Mouse (Mus musculus) liver, adult 2 months (tissue): Measurements from ENCODE around the gene Fam171a1. TPM values are rescaled to one million over a fixed set of nuclear protein-coding genes. Genes with fewer than 3 reads are reported as not detected.

Experiments
- DNase-seq: peaks from one replicate; pipeline ENCODE4 v3.0.0-alpha.2; 2011; ENCODE audit warnings: low read depth, low spot score; ENCODE audit errors: extremely low read depth
- H3K27ac ChIP-seq: fragments of 200-500 bp; replicated peaks from 2 replicates; pipeline ENCODE4 v1.5.1; 2012; ENCODE audit warnings: low read depth, mild to moderate bottlenecking, control low read depth, inconsistent platforms, low read length; ENCODE audit not compliant: insufficient read depth
- H3K27me3 ChIP-seq: fragments of 200-500 bp; 2 replicates; pipeline ENCODE4 v1.6.1; 2012; ENCODE audit warnings: mild to moderate bottlenecking, moderate library complexity, low read length, inconsistent platforms; ENCODE audit not compliant: control insufficient read depth, insufficient read depth
- H3K36me3 ChIP-seq: fragments of 200-500 bp; 2 replicates; pipeline ENCODE4 v1.6.1; 2012; ENCODE audit warnings: low read length, inconsistent platforms; ENCODE audit not compliant: control insufficient read depth, insufficient read depth
- H3K4me1 ChIP-seq: fragments of 200-500 bp; 2 replicates; pipeline ENCODE4 v1.6.1; 2011; ENCODE audit warnings: low read length; ENCODE audit not compliant: control insufficient read depth, insufficient read depth
- H3K4me3 ChIP-seq: fragments of 200-500 bp; 2 replicates; pipeline ENCODE4 v1.5.1; 2011; ENCODE audit warnings: low read depth, mild to moderate bottlenecking, control low read depth, low read length, moderate library complexity; ENCODE audit not compliant: insufficient read depth
- H3K79me2 ChIP-seq: fragments of 200-500 bp; 2 replicates; pipeline ENCODE4 v1.6.1; 2012; ENCODE audit warnings: inconsistent platforms, mild to moderate bottlenecking, low read length, moderate library complexity; ENCODE audit not compliant: control insufficient read depth, insufficient read depth
- H3K9ac ChIP-seq: fragments of 200-500 bp; 2 replicates; pipeline ENCODE4 v1.6.1; 2012; ENCODE audit warnings: low read depth, mild to moderate bottlenecking, control low read depth, inconsistent platforms, low read length
- CTCF ChIP-seq: fragments of 200-500 bp; IDR thresholded peaks from 2 replicates; pipeline ENCODE4 v1.5.1; 2011; ENCODE audit warnings: low read depth, low read length, control low read depth
- POLR2A ChIP-seq: fragments of 200-500 bp; IDR thresholded peaks from 2 replicates; pipeline ENCODE4 v1.6.1; 2011; ENCODE audit warnings: low read length, control low read depth; ENCODE audit not compliant: insufficient read depth; ENCODE audit errors: extremely low read depth
- whole genome bisulfite sequencing: fragments of 180-500 bp; shearing (Covaris S2); methylation state at CpG from one replicate; pipeline ENCODE4 v1.1.7; 2018; 5-methylcytosine and 5-hydroxymethylcytosine counted together
- polyA plus RNA-seq: library from polyadenylated mRNA; depleted of rRNA; stranded (reverse); fragments of >200 nt; gene quantifications from 2 replicates; pipeline ENCODE4 v1.2.3, GENCODE M21; 2012
- total RNA-seq: library from RNA; depleted of rRNA; stranded (reverse); fragments of >200 nt; gene quantifications from 2 replicates; pipeline ENCODE4 v1.2.3, GENCODE M21; 2014

The Fam171a1 gene
- total and polyA plus RNA-seq, 2 experiments = 2.2 to 3.8 TPM

DNA sequence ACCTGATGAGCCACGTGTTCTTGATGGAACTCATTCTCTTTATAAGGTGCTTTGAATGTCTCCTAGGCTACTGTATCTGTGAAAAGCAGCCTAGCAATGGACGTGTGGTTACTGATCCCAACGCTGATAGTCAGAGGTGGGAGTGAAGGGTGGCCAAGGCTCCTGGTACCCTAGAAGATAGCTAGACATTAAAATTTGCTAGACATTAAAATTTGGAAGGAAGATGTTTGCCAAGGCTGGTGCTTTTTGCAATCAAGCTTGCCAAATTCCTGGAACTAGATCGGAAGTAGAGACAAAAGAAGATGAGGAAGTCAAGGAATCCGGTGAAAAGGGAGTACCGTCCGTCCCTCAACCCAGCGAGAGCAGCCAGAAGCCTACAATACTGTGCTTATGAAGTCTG is 34.7 kb downstream of the Fam171a1 start:
- no peak overlapping the region for H3K9ac ChIP-seq
- 81% methylated on average over 8 of the region's 8 CpGs for WGBS
- no peak overlapping the region for H3K27ac ChIP-seq
- H3K79me2 ChIP-seq = peaks cover 3% of the 10 kb centered on the region; the same call in 1 of the 2 replicates
- no peaks in the 10 kb centered on the region for H3K27me3 ChIP-seq
- TF ChIP-seq CTCF (no peak), POLR2A (no peak)
- H3K4me1 ChIP-seq = no peaks in the 10 kb centered on the region
- H3K36me3 ChIP-seq = no peaks in the 10 kb centered on the region
- no peak overlapping the region for H3K4me3 ChIP-seq
- no peak for DNase-seq

DNA sequence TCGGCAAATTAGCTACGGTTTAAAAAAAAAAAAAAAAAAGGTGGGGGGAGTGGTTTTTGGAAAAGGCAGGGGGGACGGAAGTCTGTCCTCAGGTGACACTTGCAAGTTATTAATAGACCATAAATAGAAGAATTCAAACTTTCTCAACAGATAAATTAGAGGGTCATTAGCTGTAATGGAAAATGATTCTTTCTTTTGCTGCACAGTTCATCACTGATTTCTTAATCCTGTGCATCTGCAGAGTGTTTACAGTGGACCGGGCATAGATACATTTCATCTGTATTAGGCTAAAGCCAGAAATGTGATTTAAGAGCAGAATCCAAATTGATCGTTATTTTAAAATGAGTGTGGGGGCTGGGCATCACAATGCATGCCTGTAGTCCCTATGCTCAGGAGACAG is 36.3 kb downstream of the Fam171a1 start:
- H3K9ac ChIP-seq = no peak overlapping the region
- WGBS = 79% methylated on average over 5 of the region's 5 CpGs
- H3K36me3 ChIP-seq = no peaks in the 10 kb centered on the region
- no peak for DNase-seq
- H3K79me2 ChIP-seq = peaks cover 3% of the 10 kb centered on the region; the same call in 1 of the 2 replicates
- H3K27ac ChIP-seq = no peak overlapping the region
- H3K27me3 ChIP-seq = no peaks in the 10 kb centered on the region
- H3K4me1 ChIP-seq = no peaks in the 10 kb centered on the region
- H3K4me3 ChIP-seq = no peak overlapping the region
- TF ChIP-seq POLR2A (no peak), CTCF (no peak)

DNA sequence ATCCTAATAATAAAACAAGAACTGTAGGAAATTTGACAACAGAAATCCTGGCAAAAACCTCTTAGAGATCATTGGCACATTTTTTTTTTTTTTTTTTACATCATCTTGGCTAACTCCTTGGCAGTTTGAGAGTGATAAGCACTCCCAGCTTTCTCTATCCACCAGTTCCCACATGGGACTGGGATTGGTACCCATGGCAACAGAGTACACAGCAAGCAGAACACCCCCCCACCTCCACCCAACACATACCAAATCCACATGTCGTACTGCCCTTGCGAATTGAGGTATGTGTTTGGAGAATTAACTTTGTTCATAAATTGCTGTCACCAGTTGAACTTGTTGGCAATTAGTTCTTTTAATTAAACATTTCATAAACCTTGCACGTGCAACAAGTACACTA is 37.3 kb downstream of the Fam171a1 start:
- 85% methylated on average over 3 of the region's 3 CpGs for WGBS
- H3K27me3 ChIP-seq = no peaks in the 10 kb centered on the region
- no peaks in the 10 kb centered on the region for H3K36me3 ChIP-seq
- H3K9ac ChIP-seq = no peak overlapping the region
- H3K79me2 ChIP-seq = peaks cover 3% of the 10 kb centered on the region; the same call in 1 of the 2 replicates
- H3K27ac ChIP-seq = no peak overlapping the region
- peaks cover 2% of the 10 kb centered on the region; the same call in 1 of the 2 replicates for H3K4me1 ChIP-seq
- no peak overlapping the region for H3K4me3 ChIP-seq
- TF ChIP-seq POLR2A (no peak), CTCF (no peak)
- no peak for DNase-seq

DNA sequence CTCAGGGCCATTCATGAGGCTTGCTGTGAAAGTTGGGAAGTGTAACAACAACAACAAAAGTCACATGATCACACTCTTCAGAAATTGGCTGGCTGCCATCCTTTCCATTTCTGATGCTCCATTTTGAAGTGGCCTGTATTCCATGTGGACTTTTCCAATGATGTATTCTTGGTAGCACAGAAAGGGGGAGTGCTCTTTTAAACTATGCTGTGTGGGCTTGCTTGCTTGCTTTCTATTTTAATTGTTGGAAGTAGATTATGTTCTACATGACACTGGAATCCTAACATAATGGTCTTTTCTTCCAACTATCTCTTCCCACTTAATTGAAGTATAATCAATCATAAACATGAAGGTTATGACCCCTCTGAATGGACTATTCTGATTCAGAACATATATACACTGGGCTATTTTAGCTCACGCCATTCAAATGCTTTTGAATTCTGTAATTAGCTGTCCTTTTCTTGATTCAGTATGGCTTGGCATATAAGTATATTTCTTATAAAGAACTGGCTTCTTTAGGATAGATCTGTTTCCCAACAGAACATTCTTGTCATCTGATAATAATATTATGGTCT is 40.2 kb downstream of the Fam171a1 start:
- H3K27me3 ChIP-seq = no peaks in the 10 kb centered on the region
- DNase-seq = no peak
- H3K9ac ChIP-seq = no peak overlapping the region
- TF ChIP-seq CTCF = no peak
- TF ChIP-seq POLR2A = no peak
- H3K79me2 ChIP-seq = peaks cover 3% of the 10 kb centered on the region; the same call in 1 of the 2 replicates
- no peaks in the 10 kb centered on the region for H3K36me3 ChIP-seq
- no peak overlapping the region for H3K27ac ChIP-seq
- peaks cover 2% of the 10 kb centered on the region; the same call in 1 of the 2 replicates for H3K4me1 ChIP-seq
- H3K4me3 ChIP-seq = no peak overlapping the region
- WGBS = 96% methylated on average over 1 of the region's 1 CpGs

DNA sequence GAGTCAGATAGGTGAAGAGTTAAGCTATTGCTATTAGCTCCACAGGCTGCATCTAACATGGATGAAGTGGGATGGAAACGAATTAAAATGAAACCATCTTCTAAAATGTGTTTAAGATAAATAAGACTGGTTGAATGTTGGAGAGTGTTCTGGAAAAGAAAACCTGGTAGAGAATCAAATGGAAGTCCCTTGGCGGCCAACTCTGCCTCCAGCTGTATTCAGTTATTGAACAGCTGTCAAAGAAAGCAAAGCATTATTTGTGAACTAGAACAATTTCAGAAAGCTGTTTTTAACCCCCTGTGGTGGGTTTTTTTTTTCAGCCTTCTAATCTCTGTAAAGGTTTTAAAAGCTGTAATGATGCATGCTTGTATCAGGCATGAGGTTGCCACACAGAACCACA is 41.0 kb downstream of the Fam171a1 start:
- WGBS = 81% methylated on average over 2 of the region's 2 CpGs
- H3K79me2 ChIP-seq = peaks cover 2% of the 10 kb centered on the region; the same call in 1 of the 2 replicates

DNA sequence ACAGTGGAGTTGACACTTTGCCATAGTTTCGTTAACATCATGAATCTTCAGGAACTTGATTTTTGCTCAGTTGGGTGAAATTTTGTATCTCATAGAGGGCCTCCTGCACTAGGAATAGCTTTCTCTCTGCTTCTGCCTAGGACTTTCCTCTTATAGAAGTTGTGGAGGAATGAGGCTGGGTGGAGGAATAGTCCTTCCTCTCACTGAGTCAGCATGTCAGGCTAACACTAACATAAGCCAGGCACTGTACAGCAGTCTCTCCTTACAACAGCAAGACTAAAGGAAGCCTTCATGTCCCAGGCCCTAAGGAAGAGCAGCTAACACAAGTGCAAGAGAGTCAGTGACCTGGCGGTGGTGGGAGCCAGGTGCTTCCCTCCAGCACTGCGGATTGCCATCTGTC is 43.0 kb downstream of the Fam171a1 start:
- H3K79me2 ChIP-seq = peaks cover 2% of the 10 kb centered on the region; the same call in 1 of the 2 replicates
- H3K4me1 ChIP-seq = peaks cover 2% of the 10 kb centered on the region; the same call in 1 of the 2 replicates
- H3K4me3 ChIP-seq = no peak overlapping the region
- DNase-seq = no peak
- H3K27ac ChIP-seq = no peak overlapping the region
- 88% methylated on average over 3 of the region's 3 CpGs for WGBS
- no peak for TF ChIP-seq POLR2A
- no peak for TF ChIP-seq CTCF
- no peaks in the 10 kb centered on the region for H3K27me3 ChIP-seq
- no peaks in the 10 kb centered on the region for H3K36me3 ChIP-seq
- no peak overlapping the region for H3K9ac ChIP-seq

More for the DNA sequence above, 41.0 kb downstream of the Fam171a1 start:
- Histone ChIP-seq H3K4me1 (peaks cover 2% of the 10 kb centered on the region; the same call in 1 of the 2 replicates), H3K4me3 (no peak overlapping the region), H3K27ac (no peak overlapping the region), H3K36me3 (no peaks in the 10 kb centered on the region), H3K9ac (no peak overlapping the region), H3K27me3 (no peaks in the 10 kb centered on the region)
- DNase-seq = no peak
- TF ChIP-seq CTCF (no peak), POLR2A (no peak)
